Mouse (Mus musculus) layer of hippocampus, adult 11-12 months (tissue): Measurements from ENCODE around the gene Vav1.
"Not testable (repeated sequence)": the region's sequence is repeated elsewhere in the genome, so short reads cannot be mapped to it uniquely, and the experiment has no call there.

Experiments used
- DNase-seq: peaks from one replicate; pipeline ENCODE4 v3.0.0; 2022; ENCODE audit warnings: low spot score

Gene Vav1

DNA sequence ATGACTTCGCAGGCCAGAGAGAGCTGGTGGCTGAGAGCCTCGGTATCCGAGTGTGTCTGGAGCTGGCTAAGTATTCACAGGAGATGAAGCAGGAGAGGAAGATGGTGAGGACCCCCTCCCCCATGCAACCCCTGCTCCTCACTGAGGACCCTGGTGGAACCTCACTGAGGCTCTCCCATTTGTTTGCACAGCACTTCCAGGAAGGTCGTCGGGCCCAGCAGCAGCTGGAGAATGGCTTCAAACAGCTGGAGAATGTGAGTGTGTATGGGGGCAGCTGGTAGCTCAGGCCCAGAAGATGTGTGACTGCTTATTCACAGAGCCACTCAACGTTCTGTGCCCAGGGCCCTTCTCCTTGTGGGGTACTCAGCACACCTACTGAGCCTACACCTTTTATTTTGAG is 25.6 kb upstream of the Vav1 start:
- no peak for DNase-seq

DNA sequence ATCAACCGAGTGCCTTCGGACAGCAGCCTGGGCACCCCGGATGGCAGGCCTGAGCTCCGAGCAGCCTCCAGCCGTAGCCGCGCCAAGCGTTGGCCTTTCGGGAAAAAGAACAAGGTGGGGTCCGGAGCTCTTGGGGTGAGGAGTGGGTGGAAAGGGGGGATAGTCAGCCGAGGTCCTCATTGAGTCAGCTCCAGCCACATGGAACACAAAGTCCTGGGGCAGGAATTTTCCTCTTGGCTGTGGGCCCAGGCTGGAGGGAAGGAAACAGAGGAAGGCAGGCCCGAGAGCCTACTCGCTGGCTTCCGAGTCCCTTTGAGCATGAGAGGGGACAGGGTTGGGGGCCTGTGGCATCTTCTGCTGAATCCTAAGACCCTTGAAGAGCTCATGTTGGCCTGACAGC is 23.5 kb upstream of the Vav1 start:
- DNase-seq, result no peak

DNA sequence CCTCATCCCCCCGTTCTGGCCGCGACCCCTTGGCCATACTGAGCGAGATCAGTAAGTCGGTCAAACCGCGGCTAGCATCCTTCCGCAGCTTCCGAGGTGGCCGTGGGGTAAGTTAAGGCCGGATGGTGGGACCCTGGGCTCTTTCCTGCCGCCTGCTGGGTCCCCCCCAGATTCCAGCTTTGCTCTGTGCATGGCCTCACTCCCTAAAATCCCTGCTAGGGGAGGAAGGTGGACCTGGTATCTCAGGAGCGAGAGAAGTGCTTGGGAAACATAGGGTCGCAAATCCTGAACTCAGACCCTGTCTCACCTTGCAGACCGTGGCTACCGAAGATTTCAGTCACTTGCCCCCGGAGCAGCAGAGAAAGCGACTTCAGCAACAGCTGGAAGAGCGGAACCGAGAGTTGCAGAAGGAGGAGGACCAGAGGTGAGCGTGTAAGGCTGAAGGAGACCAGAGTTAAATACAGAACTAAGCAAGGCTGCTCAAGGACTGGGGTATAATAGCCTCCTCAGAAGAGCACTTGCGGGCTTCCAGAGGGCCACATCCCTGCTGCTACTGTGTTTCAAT is 21.9 kb upstream of the Vav1 start:
- no peak for DNase-seq

DNA sequence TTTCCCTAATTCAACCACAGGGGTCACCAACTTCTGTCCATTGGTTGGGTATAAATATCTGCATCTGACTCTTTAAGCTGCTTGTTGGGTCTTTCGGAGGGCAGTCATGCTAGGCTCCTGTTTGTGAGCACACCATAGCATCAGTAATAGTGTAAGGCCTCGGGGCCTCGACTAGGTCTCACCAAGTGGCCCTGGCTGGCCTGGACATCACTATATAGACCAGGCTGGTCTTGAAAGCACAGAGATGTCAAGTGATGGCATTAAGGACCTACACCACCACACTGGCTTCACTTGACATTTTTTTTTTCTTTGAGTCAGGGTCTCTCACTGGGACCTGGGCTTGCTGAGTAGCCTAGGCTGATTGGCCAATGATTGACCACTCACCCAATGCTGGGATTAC is 20.7 kb upstream of the Vav1 start:
- no peak for DNase-seq

DNA sequence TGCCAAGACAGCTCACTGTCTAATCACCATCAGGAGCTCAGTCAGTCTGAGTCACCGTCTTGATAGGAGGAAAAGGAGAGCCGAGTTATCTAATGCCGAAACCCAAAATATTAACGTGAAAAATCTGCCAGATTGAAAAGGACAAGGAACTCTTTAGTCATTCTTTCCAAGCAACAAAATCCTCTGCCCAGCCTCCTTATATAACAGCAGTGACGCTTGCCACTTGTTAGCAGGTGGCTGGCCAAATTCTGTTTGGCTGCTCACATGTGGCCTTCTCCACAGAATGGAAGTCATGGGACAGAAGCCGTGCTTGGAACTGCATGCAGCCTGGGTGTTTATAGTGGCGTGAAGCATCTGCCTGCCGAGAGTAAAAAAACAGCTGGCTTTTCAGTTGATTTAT is 19.2 kb upstream of the Vav1 start:
- DNase-seq, result no peak

DNA sequence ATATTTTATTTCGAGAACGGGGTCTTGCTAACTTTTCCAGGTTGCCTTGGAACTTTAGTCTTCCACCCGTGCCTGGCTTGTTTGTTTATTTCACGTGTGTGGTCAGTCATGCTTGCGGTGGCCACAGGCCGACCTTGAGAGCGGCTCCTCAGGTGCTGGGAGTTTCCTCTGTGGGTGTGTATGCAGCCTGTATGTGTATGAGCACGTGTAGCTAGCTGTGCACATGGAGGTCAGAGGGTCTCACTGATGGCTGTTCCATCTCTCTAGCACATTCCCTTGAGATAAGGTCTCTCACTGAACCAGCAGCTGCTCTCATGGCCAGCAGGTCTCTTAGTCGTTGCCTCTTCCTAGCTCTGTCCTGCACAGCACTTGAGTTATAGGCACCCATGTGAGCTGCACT is 18.5 kb upstream of the Vav1 start:
- no peak for DNase-seq

DNA sequence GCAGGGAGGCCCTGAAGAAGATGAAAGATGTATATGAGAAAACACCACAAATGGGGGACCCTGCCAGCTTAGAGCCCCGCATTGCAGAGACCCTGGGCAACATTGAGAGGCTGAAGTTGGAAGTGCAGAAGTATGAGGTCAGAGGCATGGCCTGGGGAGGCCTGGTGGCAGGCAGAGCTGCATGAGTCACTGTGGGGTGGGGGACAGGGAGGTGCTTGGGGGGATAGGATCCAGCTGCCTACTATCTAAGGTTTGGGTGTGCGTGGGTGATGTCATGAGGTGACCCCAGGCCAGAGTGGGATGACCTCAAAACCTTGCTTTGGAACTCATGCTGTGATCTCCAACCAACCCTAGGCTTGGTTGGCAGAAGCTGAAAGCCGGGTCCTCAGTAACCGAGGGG is 17.6 kb upstream of the Vav1 start:
- no peak for DNase-seq

DNA sequence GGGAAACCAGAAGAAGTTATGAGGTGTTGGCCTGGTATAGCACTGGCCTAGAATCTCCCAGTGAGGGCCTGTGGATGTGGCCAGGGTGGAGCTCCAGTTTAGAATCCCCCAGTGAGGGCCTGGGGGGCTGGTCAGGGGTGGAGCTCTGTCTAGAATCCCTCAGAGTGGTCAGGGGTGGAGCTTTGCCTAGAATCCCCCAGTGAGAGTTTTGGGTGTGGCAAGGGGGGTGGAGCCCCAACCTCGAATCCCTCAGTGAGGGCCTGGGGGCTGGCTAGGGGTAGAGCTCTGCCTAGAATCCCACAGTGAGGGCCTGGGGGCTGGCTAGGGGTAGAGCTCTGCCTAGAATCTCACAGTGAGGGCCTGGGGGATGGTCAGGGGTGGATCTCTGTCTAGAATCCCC is 17.1 kb upstream of the Vav1 start:
- no peak for DNase-seq

DNA sequence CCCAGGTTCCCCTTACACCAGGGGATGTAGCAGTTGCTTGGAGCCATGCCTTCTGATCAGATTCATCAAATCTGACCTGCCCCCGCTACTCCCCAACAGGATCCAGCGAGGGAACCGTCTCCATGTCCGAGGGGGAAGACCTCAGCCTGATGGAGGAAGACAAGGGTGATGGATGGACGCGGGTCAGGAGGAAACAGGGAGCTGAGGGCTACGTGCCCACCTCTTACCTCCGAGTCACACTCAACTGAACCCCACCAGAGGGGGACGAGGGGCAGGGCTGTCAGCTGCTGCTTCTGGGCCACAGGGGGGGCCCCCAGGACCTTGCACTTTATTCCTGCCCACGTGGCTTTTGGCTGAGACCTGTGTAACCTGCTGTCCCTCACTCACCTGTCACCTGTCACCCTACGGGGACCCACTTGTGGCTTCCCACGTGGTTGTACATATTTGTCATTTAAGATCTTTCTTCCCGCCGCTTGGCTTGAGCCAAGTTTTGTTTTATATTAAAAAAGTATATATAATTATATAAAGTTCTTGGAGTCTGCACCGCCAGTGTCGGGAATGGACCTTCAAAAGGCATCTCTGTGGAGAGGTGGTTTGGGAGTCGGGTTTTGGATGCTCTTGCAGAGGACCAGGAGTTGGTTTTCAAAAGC is 15.9 kb upstream of the Vav1 start:
- DNase-seq, result no peak

DNA sequence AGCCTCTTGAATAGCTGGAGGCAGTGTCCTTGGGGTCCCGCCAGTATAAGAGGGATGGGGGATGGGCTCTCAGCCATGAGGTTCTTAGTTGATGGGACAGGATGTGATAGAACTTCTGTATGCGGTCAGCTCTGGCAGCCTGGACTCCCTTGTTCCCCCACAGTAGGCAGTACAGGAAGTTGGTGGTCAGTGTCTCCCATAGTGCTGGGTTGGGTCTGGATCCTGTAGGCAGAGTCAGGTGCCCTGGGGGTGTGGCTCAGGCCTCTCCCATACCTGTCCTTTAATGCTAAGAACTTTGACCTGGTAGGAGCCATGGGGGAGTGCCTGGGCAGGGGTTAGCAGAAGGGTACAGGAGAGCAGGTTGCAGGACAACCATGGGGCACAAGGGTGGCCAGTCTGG is 14.7 kb upstream of the Vav1 start:
- no peak for DNase-seq

DNA sequence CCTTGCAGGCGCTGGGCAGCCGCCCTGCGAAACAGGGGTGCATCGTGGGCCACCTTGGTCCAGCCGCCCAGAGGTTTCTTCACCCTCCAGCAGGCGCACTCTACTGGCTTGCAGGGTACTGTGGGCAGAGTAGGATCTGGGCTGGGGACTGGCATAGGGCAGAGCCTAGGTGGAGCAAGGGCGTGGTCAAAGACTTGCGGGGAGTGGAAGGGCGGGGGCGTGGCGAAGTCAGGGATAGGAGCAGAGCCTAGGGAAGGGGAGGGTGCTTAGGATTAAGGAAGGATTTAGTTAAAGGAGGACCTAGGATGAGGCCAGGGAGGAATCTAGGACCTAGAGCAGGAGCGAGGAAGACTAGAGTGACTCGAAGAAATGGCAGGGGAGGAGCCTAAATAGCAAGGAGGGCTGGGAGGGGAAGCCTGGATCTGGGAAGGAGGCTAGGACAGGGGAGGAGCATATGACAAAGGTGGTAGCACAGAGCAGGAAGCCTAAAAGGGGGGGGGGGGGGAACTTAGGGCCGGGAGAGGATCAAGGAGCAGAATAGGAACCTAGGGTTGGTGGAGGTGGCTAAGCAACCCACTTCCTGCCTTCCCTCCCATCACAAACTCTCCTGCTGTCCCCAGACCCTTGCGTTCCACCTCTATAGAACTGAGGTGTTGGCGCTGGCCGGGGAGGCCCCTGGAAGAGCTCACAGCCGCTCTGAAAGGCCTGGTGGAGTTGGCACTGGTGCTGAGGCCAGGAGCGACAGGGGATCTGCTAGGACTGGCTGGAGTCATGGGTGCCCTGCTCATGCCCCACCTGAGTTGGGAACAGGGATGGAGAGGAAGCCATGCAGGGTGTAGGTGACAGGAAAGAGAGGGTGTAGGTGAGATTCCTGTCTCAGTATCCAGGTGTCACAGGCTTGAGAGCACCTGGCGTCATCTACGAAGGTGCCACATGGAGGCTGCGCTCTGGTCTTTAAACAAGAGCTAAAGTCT is 13.6 kb upstream of the Vav1 start:
- peak; percentile 61 for DNase-seq

DNA sequence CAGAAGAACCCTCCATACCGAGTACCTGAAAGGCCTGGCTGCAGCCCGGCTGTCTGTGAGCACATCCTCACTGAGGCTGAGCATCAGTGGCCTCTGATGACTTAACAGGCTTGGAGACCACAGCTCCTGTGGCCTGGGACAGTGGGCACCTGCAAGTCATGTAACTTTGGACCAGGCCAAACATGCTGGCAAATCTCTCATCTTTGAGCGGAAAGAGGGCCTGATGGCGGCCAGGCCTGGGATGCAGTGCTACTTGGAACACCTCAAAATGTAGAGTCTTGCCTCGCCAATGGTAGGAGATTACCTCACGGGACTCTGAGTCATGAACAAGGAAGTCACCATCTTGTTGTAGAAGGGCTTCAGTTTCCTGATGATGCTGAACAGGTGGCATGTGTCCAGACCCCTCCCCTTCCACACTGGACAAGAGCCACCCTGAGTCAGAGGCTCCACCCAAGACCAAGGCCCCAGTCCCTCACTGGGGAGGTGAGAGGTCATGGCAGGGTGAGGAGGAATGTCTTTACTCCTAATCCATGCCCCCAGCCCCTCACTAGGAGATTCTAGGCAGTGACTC is 11.3 kb upstream of the Vav1 start:
- no peak for DNase-seq

DNA sequence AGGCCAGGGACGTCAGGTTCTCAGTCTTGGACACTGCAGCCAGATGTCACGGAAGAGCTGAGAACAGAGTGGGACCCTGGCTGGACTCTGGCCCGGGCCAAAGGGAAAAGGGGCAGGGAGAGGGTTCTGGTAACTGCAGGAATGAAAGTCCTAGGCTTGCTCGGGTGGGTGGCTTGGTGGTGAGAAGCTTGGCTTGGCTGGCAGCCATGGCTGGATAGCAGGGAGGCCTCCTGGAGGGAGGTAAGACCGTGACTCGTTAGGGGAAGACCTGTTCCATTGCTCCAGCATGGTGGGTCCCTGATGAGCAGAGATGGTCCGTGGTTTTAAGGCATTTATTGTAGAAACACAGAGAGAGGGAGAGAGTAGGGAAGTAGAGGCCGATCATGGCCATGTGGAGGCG is 7.6 kb upstream of the Vav1 start:
- DNase-seq, result no peak

DNA sequence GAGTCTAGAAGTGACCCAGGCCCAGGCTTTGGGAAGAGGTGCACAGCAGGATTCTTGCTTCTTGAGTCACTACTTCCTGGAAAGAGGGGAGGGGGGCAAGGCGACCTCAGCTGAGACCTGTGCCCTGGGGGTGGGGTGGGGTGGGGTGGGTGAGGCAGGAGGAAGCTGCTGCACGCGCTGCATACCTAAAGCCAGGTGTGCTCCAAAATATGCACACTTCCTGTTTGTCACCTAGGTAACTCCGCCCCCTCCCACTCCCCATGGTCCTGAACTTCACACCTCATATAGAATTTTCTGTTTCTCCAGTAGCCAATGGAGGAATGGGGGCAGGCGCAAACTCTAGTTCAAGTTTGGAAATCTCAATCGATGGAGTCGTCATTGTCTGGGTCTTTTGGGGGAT is 5.1 kb upstream of the Vav1 start:
- no peak for DNase-seq

DNA sequence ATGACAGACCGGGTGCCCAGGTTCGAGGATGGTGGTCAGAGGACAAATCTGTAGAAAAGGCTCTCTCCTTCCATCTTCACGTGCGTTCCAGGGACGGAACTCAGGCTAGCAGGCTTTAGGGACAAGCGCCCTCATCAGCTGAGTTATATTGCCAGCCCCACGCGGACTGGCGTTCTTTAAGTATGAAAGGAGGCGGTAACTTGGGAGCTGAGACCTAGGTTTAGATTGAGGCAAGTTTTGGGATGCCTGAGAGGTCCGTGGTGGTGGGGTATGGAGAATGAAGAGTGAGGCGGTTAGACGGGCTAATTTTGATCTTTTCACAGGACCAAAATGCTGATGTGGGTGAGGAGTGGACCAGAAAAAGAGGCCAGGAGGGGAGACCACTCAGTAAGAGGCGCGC is 4.2 kb upstream of the Vav1 start:
- no peak for DNase-seq

DNA sequence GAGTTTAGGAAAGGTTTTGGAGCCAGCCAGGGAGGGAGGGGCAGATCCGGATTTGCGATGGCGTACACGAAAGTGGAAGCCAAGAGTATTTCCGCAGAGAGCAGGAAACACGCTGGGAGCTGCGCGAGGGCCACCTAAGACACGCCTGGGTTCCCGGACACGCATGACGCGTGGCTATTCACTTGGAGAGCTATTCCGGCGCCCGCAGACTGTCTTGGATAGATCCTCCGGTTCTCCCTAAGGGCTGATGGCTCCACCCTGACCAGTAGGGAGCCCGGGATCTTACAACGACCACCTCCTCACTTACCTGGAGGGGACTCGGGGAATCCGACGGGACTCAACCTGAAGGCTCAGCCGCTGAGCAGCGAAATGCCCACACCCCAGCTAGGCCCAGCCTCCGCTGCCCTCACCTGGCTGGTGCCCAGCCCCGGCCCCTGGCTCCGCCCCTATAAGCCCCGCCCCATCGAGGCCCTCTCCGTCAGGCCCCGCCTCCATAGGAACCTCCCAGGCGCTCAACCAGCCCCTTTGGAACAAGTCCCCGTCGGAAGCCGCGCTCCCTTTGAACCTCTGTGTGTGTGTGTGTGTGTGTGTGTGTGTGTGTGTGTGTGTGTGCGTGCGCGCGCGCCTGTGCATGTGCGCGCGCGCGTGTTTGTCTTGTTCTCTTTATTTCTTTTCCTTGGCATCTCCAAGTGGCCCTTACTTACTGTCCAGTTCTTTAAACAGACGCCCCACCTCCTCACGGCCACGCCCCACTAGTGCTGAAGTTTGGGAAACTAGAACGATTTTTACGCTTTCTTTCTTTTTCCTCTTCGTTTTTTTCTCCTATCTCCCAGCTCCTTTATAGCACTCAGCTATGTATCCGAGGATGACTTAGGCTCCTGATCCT is 3.5 kb upstream of the Vav1 start:
- peak; percentile 74 for DNase-seq

DNA sequence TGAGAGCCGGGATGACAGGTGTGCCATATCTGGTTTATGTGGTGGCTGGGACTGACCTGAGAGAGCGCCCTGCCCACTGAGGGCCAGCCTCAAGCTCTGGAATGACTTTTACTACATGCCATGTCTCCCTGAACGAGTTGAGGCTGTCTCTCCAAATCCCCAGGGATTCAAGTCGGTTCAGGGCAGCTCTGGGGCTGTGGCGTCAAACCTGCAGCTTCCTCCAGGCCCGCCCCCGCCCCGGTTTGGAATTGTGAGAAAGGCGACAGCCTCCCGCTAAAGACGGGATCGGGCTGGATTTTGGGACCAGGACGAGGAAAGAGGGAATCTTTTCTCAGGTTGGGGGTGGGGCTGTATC is 2.9 kb upstream of the Vav1 start:
- DNase-seq, result peak; percentile 12

DNA sequence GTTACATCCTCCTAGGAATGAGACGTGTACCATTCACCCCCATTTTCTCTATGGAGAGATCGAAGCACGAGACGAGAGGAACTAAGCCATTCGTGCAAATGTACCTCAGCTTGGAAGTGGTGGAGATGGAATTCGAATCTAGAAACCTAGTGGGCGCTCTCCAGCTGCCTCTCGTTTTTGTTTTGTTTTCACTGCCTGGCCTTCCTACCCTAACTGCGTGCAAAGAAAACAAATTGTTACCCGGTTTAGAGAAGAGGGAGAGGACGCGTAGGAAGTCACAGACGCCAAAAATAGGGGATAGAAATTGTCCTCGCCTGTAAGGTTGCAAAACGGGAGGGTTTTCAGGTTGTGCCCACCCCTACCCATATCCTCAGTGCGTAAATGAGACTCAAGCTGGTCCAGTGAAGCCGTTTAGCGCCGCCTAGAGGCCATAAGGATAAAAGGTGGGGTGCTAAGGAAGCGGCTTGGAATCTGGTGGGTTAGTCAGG is 2.2 kb upstream of the Vav1 start:
- peak; percentile 85 for DNase-seq

DNA sequence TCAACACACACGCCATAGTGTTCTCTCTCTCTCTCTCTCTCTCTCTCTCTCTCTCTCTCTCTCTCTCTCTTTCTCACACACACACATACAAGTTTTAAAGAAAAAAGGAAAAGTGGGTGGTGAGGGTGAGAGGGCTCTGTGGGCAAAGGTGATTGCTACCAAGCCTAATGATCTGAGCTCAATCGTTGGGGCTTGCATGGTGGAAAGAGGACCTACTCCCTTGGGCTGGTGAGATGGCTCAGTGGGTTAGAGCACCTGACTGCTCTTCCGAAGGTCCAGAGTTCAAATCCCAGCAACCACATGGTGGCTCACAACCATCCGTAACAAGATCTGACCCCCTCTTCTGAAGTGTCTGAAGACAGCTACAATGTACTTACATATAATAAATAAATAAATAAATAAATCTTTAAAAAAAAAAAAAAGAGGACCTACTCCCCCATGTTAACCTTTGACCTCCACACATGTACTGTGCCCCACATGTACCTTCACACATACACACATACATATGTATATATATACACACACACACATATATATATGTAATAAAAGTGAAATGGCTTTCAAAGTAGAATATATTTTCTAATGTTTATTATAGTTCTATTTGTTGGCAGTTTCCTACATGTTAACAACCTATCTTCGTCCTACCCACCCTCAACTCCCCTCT is 1.2 kb upstream of the Vav1 start:
- not testable (repeated sequence) for DNase-seq

DNA sequence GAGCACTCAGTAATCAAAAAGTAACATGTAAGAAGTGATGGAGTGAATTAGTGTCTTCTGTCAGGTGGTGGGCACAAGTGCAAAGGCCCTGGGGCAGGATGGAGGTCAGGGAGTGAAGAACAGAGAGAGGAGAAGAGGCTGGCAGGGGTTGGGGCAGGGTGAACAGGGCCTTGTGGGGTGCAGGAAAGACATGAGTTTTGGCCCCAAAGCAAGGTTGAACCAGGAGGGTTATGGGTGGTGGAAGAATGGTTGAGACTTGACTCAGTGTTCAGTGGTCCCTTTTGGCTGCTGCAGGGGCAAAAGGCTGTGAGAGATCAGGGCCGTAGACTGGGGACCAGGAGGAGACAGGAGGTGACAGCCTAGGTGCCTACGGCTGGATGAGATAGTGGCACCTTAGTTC is 363 bp upstream of the Vav1 start:
- no peak for DNase-seq

DNA sequence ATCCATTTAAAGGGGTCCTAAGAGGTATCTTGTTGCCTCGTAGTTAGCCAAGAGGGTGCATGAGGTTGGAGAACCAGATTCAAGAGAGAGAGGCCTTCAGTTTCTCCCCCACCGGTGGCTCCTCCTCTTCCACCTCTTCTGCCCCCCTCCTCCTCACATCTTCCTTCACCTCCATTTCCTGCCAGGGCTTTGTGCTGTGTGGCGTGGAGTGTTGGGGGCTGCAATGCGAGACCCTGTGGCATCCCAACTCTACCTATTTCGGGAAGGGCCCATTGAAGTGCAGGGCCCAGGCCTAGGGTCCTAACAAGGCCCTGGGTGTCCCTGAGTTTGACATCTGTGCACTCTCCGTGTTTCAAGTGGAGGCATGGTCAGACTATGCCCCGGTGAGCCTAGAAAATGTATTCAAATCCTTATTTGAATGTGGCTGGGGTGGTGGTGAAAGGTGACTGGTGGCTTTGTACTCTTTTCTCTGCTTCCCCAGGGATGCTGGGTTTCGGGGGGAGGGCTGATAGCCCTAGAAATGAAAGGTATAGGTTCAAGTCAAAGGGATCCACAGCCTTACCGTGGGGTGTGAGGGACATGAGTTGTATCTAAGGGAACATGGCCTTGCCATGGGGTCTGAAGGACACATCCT is 808 bp downstream of the Vav1 start:
- no peak for DNase-seq
